Mouse (Mus musculus) telencephalon, adult 2 months (tissue): ENCODE data around the gene Tecpr1.

Experiments used
- DNase-seq: peaks from one replicate; pipeline ENCODE4 v3.0.0-alpha.2; 2011; ENCODE audit warnings: low read depth, low spot score

Gene Tecpr1

DNA sequence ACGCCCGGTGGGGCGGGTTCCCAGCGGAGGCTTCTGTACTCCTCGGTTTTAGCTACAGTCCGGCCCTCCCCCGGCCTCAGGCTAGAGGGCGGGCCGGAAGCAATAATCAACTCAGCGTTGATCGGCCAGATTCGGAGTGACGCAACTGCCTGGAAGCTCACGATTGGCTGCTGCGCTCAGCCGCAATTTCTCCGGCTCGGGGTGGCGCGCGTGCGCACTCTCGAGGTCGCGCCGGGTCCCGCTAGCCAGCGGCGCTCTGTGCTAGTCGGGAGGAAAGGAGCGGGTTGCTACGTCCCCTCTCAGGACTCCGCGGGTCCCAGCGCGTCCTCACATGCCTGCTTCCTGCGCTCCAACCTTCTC, at the start of gene Tecpr1:
Gene Tecpr1 (minus strand): TSS at position 113 of the 360 bp plus-strand sequence.
- DNase-seq = peak; percentile 92

DNA sequence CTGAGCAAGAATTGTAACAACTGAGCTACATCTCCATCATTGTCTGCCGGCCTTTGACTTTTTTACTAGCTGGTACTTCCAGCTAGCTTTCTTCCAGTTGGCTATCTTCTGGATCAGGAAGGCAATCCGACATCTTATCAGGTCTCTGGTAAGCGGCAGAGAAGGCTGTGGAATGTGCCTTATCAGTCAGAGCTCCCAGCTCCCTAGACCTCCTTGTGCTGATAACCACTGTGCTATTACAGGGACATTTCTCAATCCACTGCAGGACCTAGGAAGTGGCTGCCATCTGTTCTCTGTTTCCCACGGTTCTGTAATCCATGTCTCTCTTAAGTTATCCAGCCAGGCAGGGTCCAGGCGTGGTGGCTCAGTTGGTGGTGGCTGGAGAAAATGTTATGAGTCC, 48.4 kb upstream of the Tecpr1 start:
- no peak for DNase-seq

GRCm38 (mm10) chr5:144271118-144271517, 47.7 kb upstream of the Tecpr1 start:
- DNase-seq = no peak

- DNase-seq = no peak
Observed at GRCm38 (mm10) chr5:144270420-144270819, 47.0 kb upstream of the Tecpr1 start.

- no peak for DNase-seq
Observed at GRCm38 (mm10) chr5:144269926-144270325, 46.5 kb upstream of the Tecpr1 start.

DNA sequence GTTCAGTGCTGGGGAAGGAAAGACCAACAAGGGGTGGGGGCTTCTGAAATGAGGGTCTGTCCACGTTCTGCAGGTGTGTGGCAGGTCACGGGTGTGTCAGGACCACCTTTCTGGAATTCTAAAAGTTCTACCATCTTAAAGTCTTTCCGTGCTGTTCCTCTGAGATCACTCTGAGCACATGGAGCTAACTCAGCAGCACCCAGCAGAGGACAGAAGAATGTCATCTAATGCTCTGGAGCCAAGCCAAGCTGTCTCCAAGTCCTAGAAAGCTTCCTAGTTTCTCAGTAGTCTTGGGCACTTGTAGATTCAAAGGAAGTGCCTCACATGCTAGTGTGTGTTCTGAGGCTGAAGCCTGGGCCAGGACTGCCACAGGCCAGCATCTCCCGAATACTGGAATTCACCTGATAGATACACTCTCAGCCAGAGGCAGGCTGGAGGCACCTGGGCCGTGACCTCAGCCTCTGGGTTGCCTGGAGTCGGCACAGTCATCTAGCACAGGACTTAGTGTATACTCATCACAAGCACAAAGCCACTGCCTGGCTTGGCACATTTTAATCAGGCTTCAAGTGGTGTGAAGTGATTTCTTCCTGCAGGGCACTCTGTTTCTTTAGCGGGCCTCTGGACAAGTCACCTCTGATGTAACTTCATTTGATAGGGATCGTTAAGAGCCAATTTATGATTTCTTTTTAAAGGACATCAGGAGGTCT, 44.3 kb upstream of the Tecpr1 start:
- no peak for DNase-seq

GRCm38 (mm10) chr5:144263496-144263895, 40.1 kb upstream of the Tecpr1 start:
- no peak for DNase-seq

DNA sequence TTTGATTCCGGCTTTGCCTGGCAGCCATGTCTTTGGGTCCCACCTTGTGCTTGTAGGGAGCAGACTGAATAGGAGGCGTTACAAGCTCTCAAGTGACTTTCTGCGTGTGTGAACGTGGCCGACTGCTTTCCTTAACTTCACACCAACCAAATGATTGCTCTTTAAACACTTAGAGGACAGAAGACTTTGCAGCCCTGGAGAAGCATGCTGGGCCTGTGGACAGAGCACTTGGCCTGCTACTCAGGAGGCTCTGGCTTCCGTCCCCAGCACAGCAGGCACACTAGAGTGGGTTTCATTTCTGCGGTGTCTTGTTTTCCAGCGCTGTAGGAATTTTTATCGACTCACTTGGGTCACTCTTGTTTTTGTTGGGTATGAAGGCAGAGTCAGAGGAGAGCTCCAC, 39.7 kb upstream of the Tecpr1 start:
- DNase-seq = no peak

DNA sequence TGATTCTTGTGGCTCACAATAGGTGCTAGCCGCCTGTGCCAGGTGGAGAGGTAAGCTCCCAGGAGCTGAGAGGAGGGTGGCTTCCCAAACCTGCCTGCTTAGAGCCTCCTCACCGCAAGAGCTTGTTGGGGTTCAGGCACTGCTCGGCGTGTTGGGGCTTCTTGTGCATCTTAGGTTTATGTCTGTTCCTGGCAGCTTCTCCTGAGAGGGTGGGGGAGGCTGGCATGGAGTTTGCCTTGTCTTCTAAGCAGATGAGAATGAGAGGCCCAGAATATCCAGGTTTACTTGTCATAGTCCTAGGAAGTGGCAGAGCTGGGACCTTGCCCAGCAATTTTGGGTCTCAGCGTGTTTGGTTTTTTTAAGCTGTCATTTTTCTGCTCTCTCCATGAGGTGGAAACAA, 38.4 kb upstream of the Tecpr1 start:
- DNase-seq = peak; percentile 57

- DNase-seq = no peak
Observed at GRCm38 (mm10) chr5:144261309-144261708, 37.9 kb upstream of the Tecpr1 start.

DNA sequence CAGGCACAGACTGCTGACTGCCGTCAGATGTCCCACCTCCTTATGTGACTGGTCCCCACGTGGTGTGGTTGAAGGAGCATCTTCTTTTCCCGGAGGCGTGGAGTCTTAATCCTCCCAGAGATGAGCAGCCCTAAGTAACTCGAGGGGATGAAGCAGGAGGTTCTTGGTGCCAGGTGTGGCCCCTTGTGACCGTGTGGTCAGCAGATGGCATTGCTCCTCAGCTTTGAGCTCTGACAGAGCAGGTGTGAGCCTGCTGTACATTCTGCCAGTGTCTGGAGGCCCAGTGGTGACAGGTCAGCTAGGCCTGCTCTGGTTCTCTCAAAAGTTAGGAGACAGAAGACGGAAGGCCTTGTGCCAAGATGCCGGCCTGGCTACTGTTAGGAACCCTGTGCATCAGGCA, 37.0 kb upstream of the Tecpr1 start:
- DNase-seq = no peak

DNA sequence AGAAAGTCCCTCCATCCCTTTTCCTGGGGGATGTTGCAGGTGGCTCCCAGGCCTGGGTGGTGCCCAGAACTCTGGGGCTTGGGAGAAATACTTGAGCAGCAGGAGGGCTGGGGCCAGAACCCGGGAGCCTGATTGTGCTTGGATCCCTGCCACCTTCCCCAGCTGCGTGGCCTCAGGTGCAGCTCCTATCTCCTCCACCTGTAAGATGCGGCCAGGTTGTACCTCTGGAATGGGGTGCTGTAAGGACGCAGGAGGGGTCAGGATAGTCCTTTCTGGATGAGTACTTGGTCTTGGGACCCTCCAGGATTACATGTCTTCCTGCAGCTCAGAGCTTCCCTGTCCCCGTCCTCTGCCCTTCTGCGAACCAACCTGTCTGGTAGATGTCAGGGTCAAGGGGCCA, 35.8 kb upstream of the Tecpr1 start:
- no peak for DNase-seq

GRCm38 (mm10) chr5:144258687-144259086, 35.3 kb upstream of the Tecpr1 start:
- no peak for DNase-seq

GRCm38 (mm10) chr5:144258131-144258611, 34.8 kb upstream of the Tecpr1 start:
- peak; percentile 39 for DNase-seq

DNA sequence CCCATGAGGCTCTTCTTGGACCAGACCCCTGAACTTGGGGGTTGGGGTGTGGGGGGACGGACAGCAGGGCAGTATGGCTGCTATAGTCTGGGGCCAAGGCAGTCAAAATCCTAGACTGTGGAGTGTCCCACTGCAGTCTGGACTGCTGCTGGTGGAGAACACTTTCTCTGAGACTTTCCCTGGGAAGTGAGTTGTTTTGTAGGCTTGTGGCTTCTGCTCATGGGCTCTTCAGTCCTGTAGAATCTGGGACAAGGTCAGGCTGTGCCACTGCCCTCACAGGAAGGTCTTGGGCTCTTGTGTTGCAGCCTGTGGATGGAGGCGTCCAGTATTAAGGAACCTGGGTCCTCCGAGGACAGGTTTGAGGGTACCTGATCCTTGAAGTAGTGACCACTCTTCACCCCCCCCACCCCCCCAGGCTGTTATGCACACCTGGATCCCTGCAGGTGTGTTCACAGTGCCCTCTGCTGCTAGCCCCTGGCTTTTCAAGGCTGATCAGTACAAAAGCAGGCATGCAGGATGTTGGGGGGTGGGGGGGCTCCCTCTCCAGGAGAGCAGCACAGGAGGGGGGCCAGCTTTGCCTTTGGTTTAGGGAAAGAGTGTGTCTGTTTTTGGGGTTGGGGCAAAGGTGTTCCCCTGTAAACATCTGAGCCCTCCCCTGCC, 34.2 kb upstream of the Tecpr1 start:
- no peak for DNase-seq

GRCm38 (mm10) chr5:144256888-144257287, 33.5 kb upstream of the Tecpr1 start:
- no peak for DNase-seq

DNA sequence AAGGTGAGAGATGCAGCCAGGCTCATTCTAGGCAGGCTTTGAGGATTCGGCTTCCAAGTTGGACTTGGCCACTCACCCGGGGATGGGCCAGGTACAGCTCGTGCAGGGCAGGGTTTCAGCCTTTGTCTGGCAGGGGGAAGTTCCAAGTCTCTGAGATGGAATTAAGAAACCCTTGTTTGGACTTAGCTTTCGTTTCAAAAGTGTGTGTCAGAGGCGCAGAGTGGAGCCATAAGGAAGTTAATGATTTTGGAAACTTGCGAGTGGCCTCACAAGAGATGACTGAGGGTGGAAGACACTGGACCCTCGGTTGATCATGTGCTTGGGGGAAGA, 33.1 kb upstream of the Tecpr1 start:
- DNase-seq = no peak

GRCm38 (mm10) chr5:144255632-144256540, 32.5 kb upstream of the Tecpr1 start:
- peak; percentile 32 for DNase-seq

- DNase-seq = peak; percentile 62
Observed at GRCm38 (mm10) chr5:144254811-144255631, 31.6 kb upstream of the Tecpr1 start.

DNA sequence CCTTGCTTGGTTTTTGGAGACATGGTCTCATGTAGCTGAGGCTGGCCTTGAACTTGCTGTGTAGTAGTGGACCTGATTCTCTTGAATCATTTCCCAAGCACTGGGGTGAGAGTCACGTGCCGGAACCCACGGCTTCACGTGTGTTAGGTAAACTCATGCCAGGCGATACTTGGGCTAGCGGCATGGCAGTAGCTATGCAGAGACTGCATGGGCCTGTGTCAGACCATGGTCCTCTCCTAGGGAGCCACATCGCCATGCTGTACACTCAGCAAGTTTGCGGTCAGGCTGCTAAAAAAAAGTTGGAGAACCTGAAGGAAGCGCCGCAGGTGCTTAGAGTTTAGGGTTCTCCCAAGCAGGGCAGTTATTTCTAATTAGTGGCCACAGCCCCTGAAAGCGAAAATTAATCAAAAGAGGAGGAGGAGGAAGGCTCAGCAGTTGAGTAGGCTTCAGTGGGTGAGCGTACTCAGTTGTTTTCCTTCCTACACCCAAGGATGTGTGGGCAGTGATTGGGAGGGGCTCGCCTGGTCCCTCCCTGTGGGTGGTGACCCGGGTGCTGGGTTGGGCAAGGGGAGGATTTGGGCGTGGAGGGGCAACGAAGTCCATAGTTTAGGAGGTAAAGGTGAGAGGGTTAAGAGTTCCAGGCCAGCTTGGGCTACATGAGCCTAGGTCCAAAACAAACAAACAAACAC, 30.9 kb upstream of the Tecpr1 start:
- no peak for DNase-seq

- no peak for DNase-seq
Observed at GRCm38 (mm10) chr5:144253212-144253611, 29.8 kb upstream of the Tecpr1 start.
